Comparison of ENCODE assay signal across 22 mouse cellular contexts in genomic region chr13:28592176-28592575, GRCm38 (mm10).
DNase-seq lines count a peak whose midpoint lies in the region; ATAC-seq and TF ChIP-seq lines count a peak whose summit lies in the region.
"Had no signal": no experiment of that assay in that cellular context is flagged by ENCODE, and none has a peak within 500 bp of the region (broad histone marks: within the 10 kb centered on the region; RNA-seq: fewer than 3 reads in every experiment).

No protein-coding gene starts in this region.

- TF ChIP-seq CTCF in lung, embryonic 14.5 days (IDR thresholded peaks at IDR 0.05; ENCODE audit: low read depth) = no peak
- TF ChIP-seq CTCF in lung, adult 2 months (IDR thresholded peaks at IDR 0.05; ENCODE audit: insufficient read depth, low read length) = no peak

- H3K4me2 ChIP-seq in lung, embryonic 14.5 days = no peak overlapping the region
- H3K4me2 ChIP-seq: embryonic facial prominence, embryonic 15.5 days; forebrain, embryonic 15.5 days; heart, embryonic 11.5 days; heart, embryonic 15.5 days; hindbrain, embryonic 13.5 days had no signal

- no peak for TF ChIP-seq POLR2A in lung, adult 2 months (IDR thresholded peaks at IDR 0.05; ENCODE audit: borderline replicate concordance, extremely low read depth, low read depth, low read length)

- no peak overlapping the region for H3K4me3 ChIP-seq in lung, embryonic 14.5 days (ENCODE audit: low read depth, low read length)
- no peak overlapping the region for H3K4me3 ChIP-seq in lung, adult 2 months (replicated peaks; ENCODE audit: extremely low read depth, low read depth, low read length)
- H3K4me3 ChIP-seq: embryonic facial prominence, embryonic 15.5 days; erythroblast, embryonic 14.5 days; forebrain, embryonic 10.5 days; forebrain, embryonic 15.5 days; heart, embryonic 15.5 days; hindbrain, embryonic 13.5 days had no signal

- ATAC-seq in lung, embryonic 14.5 days (ENCODE audit: insufficient read depth) = no peak
- ATAC-seq: forebrain, embryonic 15.5 days; hindbrain, postnatal 0 days had no signal

- DNase-seq in adrenal gland, postnatal 14 days = peak; percentile 50
- DNase-seq in adrenal gland, postnatal 25 days = no peak
- peak; percentile 66 for DNase-seq in lung, embryonic 14.5 days
- DNase-seq in lung, adult 2 months = no peak
- peak; percentile 46 for DNase-seq in lung, postnatal 36 days
- DNase-seq in lung, postnatal 14 days = no peak
- DNase-seq in skeletal muscle tissue, adult 2 months (ENCODE audit: low read depth, low spot score) = peak; percentile 21
- DNase-seq in gastrocnemius, postnatal 4 days (ENCODE audit: low spot score in 2 of 2) = no peak
- DNase-seq: cerebellum, adult 2 months; embryo, embryonic 11 days; gastrocnemius, postnatal 10 days; heart, adult 11 months; heart, postnatal 14 days; kidney, adult 11 months had no signal

- no peak overlapping the region for H3K9ac ChIP-seq in lung, embryonic 14.5 days
- H3K9ac ChIP-seq: embryonic facial prominence, embryonic 15.5 days; forebrain, embryonic 15.5 days; heart, embryonic 15.5 days; hindbrain, embryonic 13.5 days had no signal

- no peaks in the 10 kb centered on the region for H3K4me1 ChIP-seq in lung, embryonic 14.5 days (ENCODE audit: insufficient read depth)
- peaks cover 2% of the 10 kb centered on the region; the same call in 1 of the 2 replicates for H3K4me1 ChIP-seq in lung, adult 2 months (ENCODE audit: control insufficient read depth, insufficient read depth, low read length)
- H3K4me1 ChIP-seq: embryonic facial prominence, embryonic 15.5 days; forebrain, embryonic 10.5 days had no signal

- H3K36me3 ChIP-seq in lung, embryonic 14.5 days (ENCODE audit: insufficient read depth) = no peaks in the 10 kb centered on the region
- H3K36me3 ChIP-seq: embryonic facial prominence, embryonic 15.5 days; forebrain, embryonic 15.5 days; heart, embryonic 15.5 days; hindbrain, embryonic 13.5 days had no signal

- 0 out of 2 replicates have a peak, but pooled peaks cover 3% of the 10 kb centered on the region for H3K9me3 ChIP-seq in lung, embryonic 14.5 days (ENCODE audit: low read depth, low read length)
- H3K9me3 ChIP-seq: embryonic facial prominence, embryonic 15.5 days; forebrain, embryonic 15.5 days; heart, embryonic 15.5 days; hindbrain, embryonic 13.5 days had no signal

- H3K27me3 ChIP-seq in lung, embryonic 14.5 days (ENCODE audit: insufficient read depth, low read length) = no peaks in the 10 kb centered on the region
- H3K27me3 ChIP-seq: embryonic facial prominence, embryonic 15.5 days; forebrain, embryonic 15.5 days; heart, embryonic 15.5 days; hindbrain, embryonic 13.5 days had no signal

- 59% methylated on average over 1 of the region's 1 CpGs for WGBS in lung, embryonic 14.5 days
- 94% methylated on average over 1 of the region's 1 CpGs for WGBS in lung, adult 2 months

- H3K27ac ChIP-seq in lung, embryonic 14.5 days (ENCODE audit: low read depth) = no peak overlapping the region
- H3K27ac ChIP-seq: embryonic facial prominence, embryonic 15.5 days; forebrain, embryonic 10.5 days; forebrain, embryonic 15.5 days; heart, embryonic 15.5 days; hindbrain, embryonic 13.5 days; hindbrain, postnatal 0 days had no signal

Comparison
In these comparisons a context has a peak if more than half of its experiments do, and no peak if none do; other contexts are left out.
1. DNase-seq: peak in adrenal gland, postnatal 14 days (single experiment), lung, embryonic 14.5 days (single experiment), lung, postnatal 36 days (single experiment) and skeletal muscle tissue, adult 2 months (single experiment); none in adrenal gland, postnatal 25 days (single experiment), lung, adult 2 months (single experiment), lung, postnatal 14 days (single experiment) and gastrocnemius, postnatal 4 days (0 of 2).